Mouse (Mus musculus) embryo, embryonic 10.5 days (tissue): ENCODE data around the gene Gm12394.
"Not testable (repeated sequence)": the region's sequence is repeated elsewhere in the genome, so short reads cannot be mapped to it uniquely, and the experiment has no call there.

Source experiments
- DNase-seq: peaks from one replicate; pipeline ENCODE4 v3.0.0-alpha.2; 2015; ENCODE audit warnings: low spot score

Gene Gm12394

DNA sequence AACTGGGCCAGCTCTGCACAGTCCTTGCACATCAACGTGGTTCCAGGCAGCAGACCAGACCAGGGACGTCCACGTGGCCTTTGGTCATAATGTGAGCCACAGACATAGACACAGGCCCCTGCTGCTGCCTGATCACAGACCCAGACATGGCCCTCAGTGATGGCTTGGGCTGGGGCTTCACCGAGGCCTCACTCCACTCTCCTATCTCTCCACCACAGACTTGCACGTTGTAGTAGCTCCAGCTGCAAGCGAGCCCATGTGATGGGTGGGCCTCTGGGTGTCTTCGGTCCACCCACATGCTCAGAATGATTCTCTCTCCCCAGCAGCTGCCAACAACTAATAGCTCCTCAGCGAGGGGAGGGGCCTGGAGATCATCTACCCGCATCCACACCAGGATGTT lies 3.9 kb upstream of the Gm12394 start:
- DNase-seq: not testable (repeated sequence)

DNA sequence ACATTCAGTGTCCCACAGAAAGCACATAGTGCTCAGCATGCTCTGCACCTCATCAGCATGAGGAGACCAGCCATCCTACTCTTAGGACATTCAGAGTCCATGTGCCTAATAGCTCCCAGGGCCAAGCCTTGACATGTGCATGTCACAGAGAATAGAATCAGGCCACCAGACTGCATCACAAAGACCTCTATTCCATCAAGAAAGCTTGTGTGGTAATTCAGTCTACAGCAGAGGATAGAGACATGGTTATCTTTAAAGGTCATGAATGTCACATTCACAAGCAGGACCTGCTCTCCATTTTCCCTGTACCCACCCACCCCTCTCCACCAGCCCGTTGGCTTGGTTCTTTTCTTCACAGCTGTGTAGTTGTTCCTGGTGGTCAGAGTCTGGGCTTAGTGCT lies 2.8 kb downstream of the Gm12394 start, which contains the start of gene Fam205a1:
TSS of gene Fam205a1 (minus strand) at position 101 of the 400 bp plus-strand sequence.
- DNase-seq: not testable (repeated sequence)

DNA sequence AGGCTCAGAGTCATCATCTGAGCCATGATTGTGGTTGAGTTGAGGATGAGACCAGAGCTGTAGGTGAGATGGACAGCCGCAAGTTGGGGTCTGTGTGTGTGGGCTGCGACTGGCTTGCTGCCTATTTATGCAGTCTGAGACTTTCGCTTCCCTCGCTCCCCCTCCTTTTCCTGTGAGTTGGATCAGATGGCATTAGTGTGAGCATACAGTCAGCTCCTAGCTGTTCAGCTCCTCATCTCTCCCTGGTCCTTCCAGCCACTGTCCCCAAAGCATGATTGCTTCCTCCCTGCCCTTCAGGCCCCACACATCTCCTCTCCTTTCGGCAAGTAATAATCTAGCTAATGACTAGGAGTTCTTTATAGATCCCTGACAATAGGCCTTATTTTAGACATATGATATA lies 82.7 kb downstream of the Gm12394 start, which contains the start of gene Ccl21a:
TSS of gene Ccl21a (minus strand) at position 101 of the 400 bp plus-strand sequence.
- not testable (repeated sequence) for DNase-seq

DNA sequence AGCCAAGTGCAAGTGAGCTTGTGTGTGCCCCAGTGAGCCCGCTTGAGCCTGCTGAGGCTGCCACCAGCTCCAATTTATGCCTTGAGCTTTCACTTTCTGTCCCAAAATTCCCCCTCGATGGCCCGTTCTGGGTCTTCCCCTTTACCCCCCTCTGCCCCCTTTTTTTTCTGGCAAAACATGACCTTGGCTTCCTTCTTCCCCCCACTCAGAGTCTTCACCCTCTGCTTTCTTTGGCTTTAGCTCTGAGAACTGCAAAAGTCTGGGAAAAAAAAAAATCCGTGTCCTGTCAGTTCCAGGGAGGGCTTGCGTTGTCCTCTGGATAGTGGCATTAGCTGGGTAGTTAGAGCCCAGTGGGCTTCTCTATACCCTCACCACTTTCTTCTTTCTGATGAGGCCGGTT lies 100.1 kb downstream of the Gm12394 start, which contains the start of gene Ccl19:
TSS of gene Ccl19 (minus strand) at position 101 of the 400 bp plus-strand sequence.
- DNase-seq: not testable (repeated sequence)

DNA sequence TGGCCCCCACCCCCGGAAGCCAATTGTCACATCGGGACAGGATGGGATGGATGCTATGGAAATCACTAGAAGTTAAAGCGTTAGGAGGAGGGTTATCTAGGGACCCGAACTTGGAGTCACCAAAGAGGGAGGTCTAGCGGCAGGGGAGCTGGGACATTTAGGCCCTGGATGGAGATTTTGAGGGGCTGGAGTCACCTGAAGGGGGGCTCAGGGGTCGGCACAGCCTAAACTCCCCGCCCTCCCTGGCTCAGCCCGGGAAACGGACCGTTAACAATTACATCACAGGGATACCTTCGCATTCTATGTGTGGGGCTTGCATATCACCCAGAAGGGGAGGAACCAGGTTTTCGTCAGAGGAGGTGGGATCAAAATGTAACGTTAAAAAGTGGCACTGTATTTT lies 121.3 kb downstream of the Gm12394 start, which contains the start of gene 4930578G10Rik:
TSS of gene 4930578G10Rik (plus strand) at position 301 of the 400 bp plus-strand sequence.
- not testable (repeated sequence) for DNase-seq
